Mouse (Mus musculus) cerebellum, adult 2 months (tissue): Measurements from ENCODE around the gene Prkag3.

Experiments
- CTCF ChIP-seq: fragments of 200-500 bp; IDR thresholded peaks from 2 replicates; pipeline ENCODE4 v1.5.1; 2011; ENCODE audit warnings: low read depth, mild to moderate bottlenecking, control low read depth, low read length, moderate library complexity, borderline replicate concordance; ENCODE audit not compliant: insufficient read depth
- POLR2A ChIP-seq: fragments of 200-500 bp; IDR thresholded peaks from 2 replicates; pipeline ENCODE4 v1.6.1; 2011; ENCODE audit warnings: low read length, control low read depth, borderline replicate concordance; ENCODE audit not compliant: insufficient read depth

- no peak for TF ChIP-seq CTCF
- no peak for TF ChIP-seq POLR2A
These were observed 45.6 kb upstream of the Prkag3 start for GRCm38 (mm10) chr1:74794487-74795144.
